Mouse (Mus musculus): ENCODE data around the gene Tenm2. TPM values are rescaled to one million over a fixed set of nuclear protein-coding genes. Genes with fewer than 3 reads are reported as not detected.
A peak's percentile ranks its signal among the peaks of the same experiment; 100 is the strongest.

The Tenm2 gene
- polyA plus RNA-seq, 1 experiment from 2014 or later = 1.7 TPM

- H3K4me3 ChIP-seq = peak overlapping the region; percentile 52
- peaks cover 24% of the 10 kb centered on the region for H3K27me3 ChIP-seq (ENCODE audit: insufficient read depth, poor library complexity, severe bottlenecking)
- H3K4me1 ChIP-seq = peaks cover 16% of the 10 kb centered on the region
- peak overlapping the region; percentile 75 for H3K27ac ChIP-seq
- no peaks in the 10 kb centered on the region for H3K9me3 ChIP-seq
- 1% methylated on average over 19 of the region's 19 CpGs for WGBS
- H3K36me3 ChIP-seq = no peaks in the 10 kb centered on the region
- DNase-seq (ENCODE audit: low spot score) = no peak
These were observed 1249.8 kb downstream of the Tenm2 start for GRCm38 (mm10) chr11:35985841-35986393.

GRCm38 (mm10) chr11:35982734-35983133 is 1253.0 kb downstream of the Tenm2 start:
- Histone ChIP-seq H3K9me3 (no peaks in the 10 kb centered on the region), H3K4me3 (no peak overlapping the region), H3K27me3 (ENCODE audit: insufficient read depth, poor library complexity, severe bottlenecking) (peaks cover 52% of the 10 kb centered on the region), H3K36me3 (no peaks in the 10 kb centered on the region), H3K27ac (no peak overlapping the region), H3K4me1 (peaks cover 35% of the 10 kb centered on the region)
- 67% methylated on average over 3 of the region's 3 CpGs for WGBS
- no peak for DNase-seq (ENCODE audit: low spot score)

- no peaks in the 10 kb centered on the region for H3K36me3 ChIP-seq
- 5% methylated on average over 47 of the region's 47 CpGs for WGBS
- H3K4me3 ChIP-seq = peak within 1 kb of the TSS; percentile 84
- DNase-seq (ENCODE audit: low spot score) = no peak
- H3K27ac ChIP-seq = peak within 1 kb of the TSS; percentile 85
- H3K27me3 ChIP-seq (ENCODE audit: insufficient read depth, poor library complexity, severe bottlenecking) = peaks cover 63% of the 10 kb centered on the region
- H3K4me1 ChIP-seq = peaks cover 30% of the 10 kb centered on the region
- no peaks in the 10 kb centered on the region for H3K9me3 ChIP-seq
These were observed 1255.3 kb downstream of the Tenm2 start, which contains the start of gene Wwc1 for GRCm38 (mm10) chr11:35980411-35980917. TSS of gene Wwc1 (minus strand) at chr11:35980527.

- DNase-seq (ENCODE audit: low spot score) = no peak
These were observed 1255.9 kb downstream of the Tenm2 start for GRCm38 (mm10) chr11:35979733-35980410.

GRCm38 (mm10) chr11:35979266-35979732 is 1256.5 kb downstream of the Tenm2 start:
- H3K27ac ChIP-seq = peak overlapping the region; percentile 85
- 1% methylated on average over 12 of the region's 12 CpGs for WGBS

More at GRCm38 (mm10) chr11:35979733-35980410, 1255.9 kb downstream of the Tenm2 start:
- WGBS = 2% methylated on average over 66 of the region's 66 CpGs
- H3K4me1 ChIP-seq = peaks cover 24% of the 10 kb centered on the region
- peaks cover 61% of the 10 kb centered on the region for H3K27me3 ChIP-seq (ENCODE audit: insufficient read depth, poor library complexity, severe bottlenecking)
- H3K27ac ChIP-seq = peak overlapping the region; percentile 85
- H3K36me3 ChIP-seq = no peaks in the 10 kb centered on the region
- H3K4me3 ChIP-seq = peak overlapping the region; percentile 84
- no peaks in the 10 kb centered on the region for H3K9me3 ChIP-seq

GRCm38 (mm10) chr11:35977796-35978195 is 1258.0 kb downstream of the Tenm2 start:
- WGBS = 82% methylated on average over 3 of the region's 3 CpGs
- H3K9me3 ChIP-seq = no peaks in the 10 kb centered on the region
- no peak overlapping the region for H3K4me3 ChIP-seq
- H3K36me3 ChIP-seq = no peaks in the 10 kb centered on the region
- H3K27me3 ChIP-seq (ENCODE audit: insufficient read depth, poor library complexity, severe bottlenecking) = peaks cover 73% of the 10 kb centered on the region
- no peak for DNase-seq (ENCODE audit: low spot score)
- no peak overlapping the region for H3K27ac ChIP-seq
- H3K4me1 ChIP-seq = peaks cover 31% of the 10 kb centered on the region

More at GRCm38 (mm10) chr11:35979266-35979732, 1256.5 kb downstream of the Tenm2 start:
- Histone ChIP-seq H3K9me3 (no peaks in the 10 kb centered on the region), H3K4me3 (peak overlapping the region; percentile 84), H3K27me3 (ENCODE audit: insufficient read depth, poor library complexity, severe bottlenecking) (peaks cover 66% of the 10 kb centered on the region), H3K4me1 (peaks cover 24% of the 10 kb centered on the region), H3K36me3 (no peaks in the 10 kb centered on the region)
- DNase-seq (ENCODE audit: low spot score) = no peak

GRCm38 (mm10) chr11:35977096-35977495 is 1258.7 kb downstream of the Tenm2 start:
- no peak for DNase-seq (ENCODE audit: low spot score)
- Histone ChIP-seq H3K4me3 (no peak overlapping the region), H3K27ac (no peak overlapping the region), H3K36me3 (no peaks in the 10 kb centered on the region), H3K27me3 (ENCODE audit: insufficient read depth, poor library complexity, severe bottlenecking) (peaks cover 71% of the 10 kb centered on the region), H3K4me1 (peaks cover 38% of the 10 kb centered on the region), H3K9me3 (no peaks in the 10 kb centered on the region)
- WGBS = 58% methylated on average over 6 of the region's 6 CpGs

- 54% methylated on average over 6 of the region's 6 CpGs for WGBS
- peaks cover 40% of the 10 kb centered on the region for H3K4me1 ChIP-seq
- no peak overlapping the region for H3K4me3 ChIP-seq
- H3K36me3 ChIP-seq = no peaks in the 10 kb centered on the region
- H3K9me3 ChIP-seq = no peaks in the 10 kb centered on the region
- DNase-seq (ENCODE audit: low spot score) = no peak
- H3K27me3 ChIP-seq (ENCODE audit: insufficient read depth, poor library complexity, severe bottlenecking) = peaks cover 65% of the 10 kb centered on the region
- H3K27ac ChIP-seq = no peak overlapping the region
These were observed 1259.3 kb downstream of the Tenm2 start for GRCm38 (mm10) chr11:35976482-35976881.

- Histone ChIP-seq H3K27ac (no peak overlapping the region), H3K4me3 (no peak overlapping the region), H3K4me1 (peaks cover 35% of the 10 kb centered on the region), H3K9me3 (no peaks in the 10 kb centered on the region), H3K36me3 (no peaks in the 10 kb centered on the region), H3K27me3 (ENCODE audit: insufficient read depth, poor library complexity, severe bottlenecking) (peaks cover 52% of the 10 kb centered on the region)
- no peak for DNase-seq (ENCODE audit: low spot score)
- WGBS = 86% methylated on average over 6 of the region's 6 CpGs
These were observed 1260.9 kb downstream of the Tenm2 start for GRCm38 (mm10) chr11:35974632-35975450.

GRCm38 (mm10) chr11:35973135-35973534 is 1262.6 kb downstream of the Tenm2 start:
- peaks cover 20% of the 10 kb centered on the region for H3K4me1 ChIP-seq
- no peak overlapping the region for H3K27ac ChIP-seq
- no peaks in the 10 kb centered on the region for H3K36me3 ChIP-seq
- no peak for DNase-seq (ENCODE audit: low spot score)
- no peak overlapping the region for H3K4me3 ChIP-seq
- no peaks in the 10 kb centered on the region for H3K9me3 ChIP-seq
- peaks cover 35% of the 10 kb centered on the region for H3K27me3 ChIP-seq (ENCODE audit: insufficient read depth, poor library complexity, severe bottlenecking)
- 37% methylated on average over 7 of the region's 7 CpGs for WGBS

GRCm38 (mm10) chr11:35972270-35972931 is 1263.4 kb downstream of the Tenm2 start:
- Histone ChIP-seq H3K4me1 (peaks cover 20% of the 10 kb centered on the region), H3K9me3 (no peaks in the 10 kb centered on the region), H3K4me3 (peak overlapping the region; percentile 22; the same call in 1 of the 2 replicates), H3K27ac (no peak overlapping the region), H3K36me3 (0 out of 2 replicates have a peak, but pooled peaks cover 5% of the 10 kb centered on the region), H3K27me3 (ENCODE audit: insufficient read depth, poor library complexity, severe bottlenecking) (peaks cover 28% of the 10 kb centered on the region)
- WGBS = 11% methylated on average over 6 of the region's 6 CpGs
- DNase-seq (ENCODE audit: low spot score) = no peak
